Mouse (Mus musculus): ENCODE results near the gene Amelx. TPM values are rescaled to one million over a fixed set of nuclear protein-coding genes. Genes with fewer than 3 reads are reported as not detected.

Gene Amelx
- not detected for total RNA-seq (2021)
- long read RNA-seq, experiment 1: 0 reads
- long read RNA-seq, experiment 2: 0 reads

GRCm38 (mm10) chrX:169187100-169187499 is at the start of gene Amelx:
Amelx (minus strand) TSS chrX:169187200.
- no peak for DNase-seq (ENCODE audit: low spot score in 2 of 2)

- DNase-seq (ENCODE audit: low spot score in 2 of 2): no peak
These were observed 35.5 kb upstream of the Amelx start for GRCm38 (mm10) chrX:169222357-169223062.

- no peak for DNase-seq (ENCODE audit: low spot score in 2 of 2)
These were observed 33.1 kb upstream of the Amelx start for GRCm38 (mm10) chrX:169220064-169220463.

DNA sequence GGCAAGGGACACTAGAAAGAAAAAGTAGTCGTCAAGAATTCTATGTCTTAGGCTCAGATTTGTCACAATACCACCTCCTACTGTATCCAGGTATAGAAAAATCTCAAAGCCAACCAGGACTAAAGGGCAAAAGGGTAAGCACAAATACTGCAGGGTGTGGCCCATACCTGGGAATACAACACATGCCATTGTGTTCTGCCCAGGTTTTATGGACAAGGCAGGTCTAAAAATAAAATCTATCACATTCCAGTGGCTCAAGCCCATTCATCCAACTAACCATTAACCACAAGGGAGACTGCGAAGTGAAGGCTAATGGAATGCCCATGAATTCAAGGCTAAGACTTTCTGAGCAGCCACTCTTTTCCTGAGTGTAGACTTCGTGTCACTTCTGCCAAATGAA is 23.0 kb upstream of the Amelx start:
- no peak for DNase-seq (ENCODE audit: low spot score in 2 of 2)

DNA sequence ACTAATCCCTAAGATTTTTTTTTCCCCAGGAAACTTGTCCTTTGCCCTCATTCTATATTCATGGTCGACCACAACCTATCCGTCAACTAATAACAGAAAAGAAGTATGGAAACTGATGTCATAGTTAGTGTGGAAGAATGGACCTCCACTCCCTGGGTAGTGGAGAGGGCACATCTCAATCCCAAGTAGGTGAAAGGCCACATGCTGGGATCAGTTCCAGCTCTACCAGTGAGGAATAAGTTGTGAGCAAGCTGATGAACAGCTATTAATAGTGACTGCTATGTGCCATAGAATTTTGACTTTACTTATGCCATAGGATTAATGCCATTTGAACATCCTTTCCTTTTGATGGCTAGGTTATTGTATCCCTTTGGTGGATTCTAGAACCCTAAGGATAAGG is 8.4 kb downstream of the Amelx start:
- no peak for DNase-seq (ENCODE audit: low spot score in 2 of 2)

DNA sequence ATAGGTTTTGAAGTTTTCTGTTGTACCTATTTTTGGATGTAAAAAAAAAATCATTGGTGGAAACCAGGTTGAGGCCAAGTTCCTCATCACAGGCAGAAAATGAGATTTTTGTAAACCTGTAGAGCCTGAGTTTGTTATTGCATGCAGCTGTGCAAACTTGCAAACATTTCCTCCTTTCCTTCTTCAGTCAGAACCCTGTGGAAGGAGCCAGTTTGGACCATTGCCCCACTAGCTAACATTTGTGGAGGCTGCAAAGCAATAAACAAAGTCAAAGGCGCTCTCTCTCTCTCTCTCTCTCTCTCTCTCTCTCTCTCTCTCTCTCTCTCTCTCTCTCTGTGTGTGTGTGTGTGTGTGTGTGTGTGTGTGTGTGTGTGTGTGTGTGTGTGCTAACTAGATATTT is 13.2 kb downstream of the Amelx start:
- DNase-seq (ENCODE audit: low spot score in 2 of 2): no peak

GRCm38 (mm10) chrX:169170981-169171380 is 16.0 kb downstream of the Amelx start:
- DNase-seq (ENCODE audit: low spot score in 2 of 2): no peak

DNA sequence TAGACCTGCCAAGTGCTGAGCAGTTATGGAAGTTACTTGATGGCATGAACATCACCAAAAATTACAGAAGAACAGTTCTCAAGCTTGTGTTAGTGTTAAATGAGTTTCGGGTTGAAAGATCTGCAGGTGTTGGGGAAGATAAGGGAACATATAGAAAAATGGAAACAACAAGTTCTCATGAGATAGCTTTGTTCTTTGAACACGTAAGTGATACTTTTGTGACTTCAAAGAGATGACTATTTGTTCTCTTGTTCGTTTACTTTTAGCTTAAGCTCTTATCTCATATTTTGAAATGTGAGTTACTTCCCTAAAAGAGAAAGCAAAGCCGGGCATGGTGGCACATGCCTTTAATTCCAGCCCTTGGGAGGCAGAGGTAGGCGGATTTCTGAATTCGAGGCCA is 28.6 kb downstream of the Amelx start:
- no peak for DNase-seq (ENCODE audit: low spot score in 2 of 2)

GRCm38 (mm10) chrX:169153805-169154204 is 33.2 kb downstream of the Amelx start:
- DNase-seq (ENCODE audit: low spot score in 2 of 2): no peak

- no peak for DNase-seq (ENCODE audit: low spot score in 2 of 2)
These were observed 46.5 kb downstream of the Amelx start for GRCm38 (mm10) chrX:169140467-169140866.

GRCm38 (mm10) chrX:169139758-169140157 is 47.2 kb downstream of the Amelx start:
- no peak for DNase-seq (ENCODE audit: low spot score in 2 of 2)

Other genes with a start within 250 kb of the Amelx start
- 10 to 100 TPM; 25.5 to 28.4 TPM for gene Hccs, start 133.2 kb upstream of the Amelx start, total RNA-seq (2021)

All from layer of hippocampus, postnatal 14 days (tissue).